Mouse (Mus musculus) forebrain, embryonic 12.5 days (tissue): ENCODE data around the gene S100a16. TPM values are rescaled to one million over a fixed set of nuclear protein-coding genes. Genes with fewer than 3 reads are reported as not detected.

Experiments
- ATAC-seq: fragments of 200-750 bp; cut with Nextera tagmentation; 2 replicates; pipeline ENCODE4 v1.8.0; 2017; ENCODE audit warnings: moderate TSS enrichment; ENCODE audit not compliant: low FRiP score
- H3K27ac ChIP-seq: fragments of 300-500 bp; sonication (generic); 2 replicates; pipeline ENCODE4 v1.5.1; 2016; ENCODE audit warnings: mild to moderate bottlenecking
- H3K27me3 ChIP-seq: fragments of 300-500 bp; sonication (generic); 2 replicates; pipeline ENCODE4 v1.6.1; 2016; ENCODE audit warnings: mild to moderate bottlenecking
- H3K36me3 ChIP-seq: fragments of 300-500 bp; sonication (generic); replicated peaks from 2 replicates; pipeline ENCODE4 v1.6.1; 2016; ENCODE audit warnings: mild to moderate bottlenecking
- H3K4me1 ChIP-seq: fragments of 300-500 bp; sonication (generic); 2 replicates; pipeline ENCODE4 v1.6.1; 2016
- H3K4me2 ChIP-seq: fragments of 300-500 bp; sonication (generic); 2 replicates; pipeline ENCODE4 v1.6.1; 2016; ENCODE audit warnings: mild to moderate bottlenecking, moderate library complexity
- H3K4me3 ChIP-seq: fragments of 300-500 bp; sonication (generic); replicated peaks from 2 replicates; pipeline ENCODE4 v1.5.1; 2016; ENCODE audit warnings: mild to moderate bottlenecking
- H3K9ac ChIP-seq: fragments of 300-500 bp; sonication (generic); 2 replicates; pipeline ENCODE4 v1.6.1; 2016; ENCODE audit warnings: mild to moderate bottlenecking
- H3K9me3 ChIP-seq: fragments of 300-500 bp; sonication (generic); 2 replicates; pipeline ENCODE4 v1.6.1; 2016
- WGBS: fragments of 180-500 bp; shearing (Covaris S2); methylation state at CpG from one replicate; pipeline ENCODE4 v1.1.7; 2016; 5-methylcytosine and 5-hydroxymethylcytosine counted together
- polyA plus RNA-seq: library from polyadenylated mRNA; unstranded; fragments of >200 nt; fragmentation: Nextera tagmentation; extraction: Ambion mirVana; gene quantifications from 2 replicates; pipeline ENCODE4 v1.2.1, GENCODE M21; 2016

The S100a16 gene
- 26.8 and 27.3 TPM in 2 replicates for polyA plus RNA-seq

DNA sequence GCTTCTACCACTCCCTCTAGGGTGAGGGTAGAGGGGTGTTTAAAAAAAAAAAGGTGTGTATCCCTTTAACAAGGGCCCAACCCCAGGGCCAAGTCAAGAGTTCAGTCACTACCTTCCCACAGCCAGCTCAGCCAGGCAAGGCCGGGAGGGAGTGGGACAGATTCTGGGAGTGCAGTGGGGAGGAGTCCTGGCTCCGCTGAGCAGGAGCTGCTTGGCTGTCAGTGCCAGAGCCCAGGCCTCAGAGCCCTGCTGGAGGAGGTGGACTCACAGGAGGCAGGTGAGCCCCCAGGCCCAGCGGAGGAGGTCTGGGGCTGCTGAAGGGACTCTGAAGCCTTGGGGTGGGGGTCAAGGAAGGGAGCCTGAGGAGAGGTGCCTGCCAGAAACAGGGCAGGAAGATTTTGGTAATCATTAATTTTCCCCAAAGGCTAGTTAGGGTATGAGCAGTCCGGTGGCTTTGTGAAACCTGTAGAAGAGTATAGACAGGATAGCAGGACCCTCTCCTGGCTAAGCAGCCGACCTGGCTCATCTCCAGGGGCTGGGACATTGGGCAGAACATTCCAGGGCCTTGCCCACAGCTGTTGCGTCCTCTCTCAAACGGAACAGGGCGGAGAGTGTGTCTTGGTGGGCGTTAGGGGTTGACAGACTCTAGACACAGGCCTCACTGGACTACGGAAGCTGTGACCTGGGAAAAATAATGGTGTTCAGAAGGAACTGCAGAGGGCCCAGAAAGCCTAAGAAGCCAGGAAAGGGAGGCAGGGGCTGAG, at the start of gene S100a16:
Gene S100a16 (plus strand): TSS at position 114 of the 764 bp plus-strand sequence.
- no peak within 1 kb of the TSS for H3K27ac ChIP-seq
- no peak within 1 kb of the TSS for H3K9ac ChIP-seq
- H3K27me3 ChIP-seq = 0 out of 2 replicates have a peak, but pooled peaks cover 7% of the 10 kb centered on the region
- 45% methylated on average over 10 of the region's 10 CpGs for WGBS
- no peaks in the 10 kb centered on the region for H3K36me3 ChIP-seq
- no peaks in the 10 kb centered on the region for H3K9me3 ChIP-seq
- peaks cover 14% of the 10 kb centered on the region for H3K4me1 ChIP-seq
- ATAC-seq = no peak
- H3K4me3 ChIP-seq = no peak within 1 kb of the TSS
- no peak within 1 kb of the TSS for H3K4me2 ChIP-seq

DNA sequence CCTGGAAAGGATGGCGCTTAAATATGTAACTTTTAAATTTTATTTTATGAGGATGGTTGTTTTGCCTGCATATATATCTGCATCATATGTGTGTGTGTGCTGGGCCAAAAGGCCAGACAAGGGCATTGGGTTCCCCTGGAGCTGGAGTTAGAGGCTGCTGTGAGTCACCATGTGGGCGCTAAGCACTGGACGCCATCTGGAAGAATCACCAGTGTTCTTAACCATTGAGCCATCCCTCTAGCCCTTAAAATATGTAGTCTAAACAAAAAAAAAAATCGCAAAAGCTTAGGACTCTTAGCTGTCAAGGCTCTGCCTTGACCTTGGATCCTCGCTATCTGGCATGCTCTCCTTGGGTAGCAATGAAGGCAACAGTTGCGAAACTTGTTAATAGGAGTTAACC, 48.5 kb upstream of the S100a16 start:
- WGBS = 94% methylated on average over 6 of the region's 6 CpGs
- H3K4me1 ChIP-seq = peaks cover 9% of the 10 kb centered on the region
- H3K9me3 ChIP-seq = no peaks in the 10 kb centered on the region
- no peak overlapping the region for H3K4me2 ChIP-seq
- no peak overlapping the region for H3K4me3 ChIP-seq
- no peak overlapping the region for H3K9ac ChIP-seq
- no peak for ATAC-seq
- H3K27ac ChIP-seq = no peak overlapping the region
- no peaks in the 10 kb centered on the region for H3K27me3 ChIP-seq
- H3K36me3 ChIP-seq = peaks cover 53% of the 10 kb centered on the region

DNA sequence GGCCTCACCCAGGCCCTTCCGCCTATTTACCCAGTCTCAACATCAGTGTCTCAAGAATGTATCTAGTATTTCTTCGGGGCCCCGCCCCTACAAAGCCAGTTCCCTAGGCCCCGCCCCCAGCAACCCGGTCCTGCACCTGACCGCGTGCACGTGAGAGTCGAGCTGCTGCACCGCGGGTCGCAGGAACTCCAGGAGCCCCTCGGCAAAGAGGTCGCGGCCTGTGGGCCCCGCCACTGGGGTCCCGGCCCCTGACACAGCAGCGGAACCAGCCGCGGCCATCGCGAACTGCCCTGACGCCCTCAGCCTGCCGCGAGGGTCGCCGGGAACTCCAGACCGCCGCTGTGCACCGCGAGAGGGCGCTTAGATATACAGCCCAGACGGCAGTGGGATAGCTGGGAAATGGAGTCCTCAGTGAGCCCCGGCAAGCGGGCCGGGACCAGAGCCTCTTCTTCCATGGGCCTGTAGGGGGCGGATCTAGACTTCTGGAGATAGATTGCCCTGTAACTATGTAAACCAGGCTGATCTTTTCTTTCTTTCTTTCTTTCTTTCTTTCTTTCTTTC, 46.3 kb upstream of the S100a16 start, which contains the start of gene Snapin:
Gene Snapin (minus strand): TSS at position 338 of the 561 bp plus-strand sequence.
- Histone ChIP-seq H3K4me1 (peaks cover 9% of the 10 kb centered on the region), H3K36me3 (peaks cover 42% of the 10 kb centered on the region), H3K9ac (peak within 1 kb of the TSS; percentile 72), H3K9me3 (no peaks in the 10 kb centered on the region), H3K4me3 (peak within 1 kb of the TSS; percentile 66), H3K4me2 (peak within 1 kb of the TSS; percentile 63), H3K27me3 (no peaks in the 10 kb centered on the region), H3K27ac (peak within 1 kb of the TSS; percentile 38; the same call in 1 of the 2 replicates)
- under 1% methylated on average over 37 of the region's 37 CpGs for WGBS
- peak; percentile 98 for ATAC-seq

DNA sequence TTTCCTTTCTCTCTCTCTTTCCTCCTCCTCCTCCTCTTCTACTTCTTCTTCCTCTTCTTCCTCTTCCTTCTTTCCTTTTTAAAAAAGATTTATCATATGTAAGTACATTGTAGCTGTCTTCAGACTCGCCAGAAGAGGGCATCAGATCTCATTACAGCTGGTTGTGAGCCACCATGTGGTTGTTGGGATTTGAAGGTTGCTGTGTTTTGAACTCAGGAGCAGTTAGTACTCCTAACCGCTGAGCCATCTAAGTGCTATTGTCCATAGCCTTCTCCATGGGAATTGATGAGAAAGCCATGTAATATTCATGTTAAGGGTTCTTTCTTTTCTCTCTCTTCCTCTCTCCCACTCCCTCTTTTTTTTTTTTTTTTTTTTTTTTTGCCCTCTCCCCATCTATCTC, 45.7 kb upstream of the S100a16 start:
- 0 out of 2 replicates have a peak, but pooled peaks have one; percentile 13 for ATAC-seq
- no peaks in the 10 kb centered on the region for H3K27me3 ChIP-seq
- H3K4me1 ChIP-seq = peaks cover 9% of the 10 kb centered on the region
- no peak overlapping the region for H3K27ac ChIP-seq
- 43% methylated on average over 2 of the region's 2 CpGs for WGBS
- H3K9me3 ChIP-seq = no peaks in the 10 kb centered on the region
- no peak overlapping the region for H3K9ac ChIP-seq
- no peak overlapping the region for H3K4me3 ChIP-seq
- H3K4me2 ChIP-seq = no peak overlapping the region
- peaks cover 42% of the 10 kb centered on the region for H3K36me3 ChIP-seq

DNA sequence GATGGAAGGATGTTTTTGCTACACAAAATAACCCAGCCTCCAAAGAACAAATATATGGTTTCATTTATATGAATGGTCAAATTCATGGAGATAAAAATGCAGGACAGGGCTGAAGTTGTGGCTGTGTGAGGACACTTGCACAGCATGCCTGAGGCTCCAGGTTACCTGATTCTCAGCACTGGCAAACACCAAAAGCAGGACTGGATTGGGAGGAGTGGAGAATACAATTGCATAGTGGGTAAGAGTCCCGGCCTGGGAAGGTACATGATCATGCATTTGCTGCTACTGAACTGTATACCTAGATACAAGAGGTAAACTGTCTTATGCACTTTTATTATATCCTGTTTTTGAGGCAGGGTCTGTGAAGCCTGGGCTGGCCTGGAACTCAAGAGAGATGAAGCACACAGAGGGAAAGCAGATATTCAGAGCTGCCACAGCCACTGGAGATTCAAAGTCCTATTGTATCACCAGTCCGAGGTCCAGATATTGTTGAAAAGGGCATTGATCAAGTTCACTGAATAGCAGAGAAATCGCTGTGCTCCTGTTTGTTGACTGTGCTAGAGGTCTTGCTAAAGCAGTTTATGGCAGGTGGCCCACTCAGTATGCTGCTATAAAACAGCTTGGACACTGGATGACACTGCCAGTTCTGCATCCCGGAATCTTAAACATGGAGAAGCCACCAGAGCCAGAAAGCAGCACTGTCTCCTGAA, 43.1 kb upstream of the S100a16 start:
- Histone ChIP-seq H3K27me3 (no peaks in the 10 kb centered on the region), H3K36me3 (peaks cover 43% of the 10 kb centered on the region), H3K9ac (no peak overlapping the region), H3K27ac (no peak overlapping the region), H3K4me3 (no peak overlapping the region), H3K4me2 (no peak overlapping the region), H3K4me1 (peaks cover 9% of the 10 kb centered on the region), H3K9me3 (no peaks in the 10 kb centered on the region)
- ATAC-seq = no peak
- 62% methylated on average over 4 of the region's 4 CpGs for WGBS

DNA sequence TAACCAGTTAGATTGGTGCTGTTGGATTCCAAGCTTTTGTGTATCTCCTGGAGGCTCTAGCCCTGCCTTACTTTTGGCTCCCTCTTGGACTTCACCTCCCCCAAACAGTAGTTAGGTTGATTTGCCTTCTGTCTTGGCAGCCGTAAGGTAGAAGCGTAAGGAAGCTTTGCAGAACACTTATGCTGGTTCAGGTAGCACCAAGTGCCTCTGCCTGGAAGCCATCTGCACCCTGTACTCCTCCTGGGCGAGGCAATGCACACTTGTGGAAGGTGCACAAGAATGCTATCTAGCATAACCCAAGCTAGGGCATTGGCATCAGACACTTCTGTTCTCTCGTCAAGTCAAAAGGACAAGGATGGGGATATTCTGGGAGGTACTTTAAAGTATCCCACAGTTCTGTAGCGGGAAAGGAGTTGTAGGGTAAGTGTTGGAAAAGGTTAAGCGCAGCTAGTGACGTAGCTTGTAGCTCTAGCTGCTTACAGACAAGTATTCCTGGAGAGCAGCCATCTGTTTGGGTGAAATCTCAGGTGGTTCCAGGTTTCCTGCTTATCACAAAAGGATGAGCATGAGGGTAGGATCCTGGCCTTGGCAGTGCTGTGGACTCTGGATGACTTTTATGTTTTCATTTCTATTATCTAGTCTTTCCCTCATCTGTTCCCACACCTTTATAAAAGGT, 41.1 kb upstream of the S100a16 start:
- Histone ChIP-seq H3K9ac (no peak overlapping the region), H3K36me3 (peaks cover 58% of the 10 kb centered on the region), H3K4me3 (no peak overlapping the region), H3K9me3 (no peaks in the 10 kb centered on the region), H3K27ac (no peak overlapping the region), H3K27me3 (no peaks in the 10 kb centered on the region), H3K4me2 (no peak overlapping the region), H3K4me1 (no peaks in the 10 kb centered on the region)
- WGBS = 94% methylated on average over 7 of the region's 7 CpGs
- ATAC-seq = no peak

DNA sequence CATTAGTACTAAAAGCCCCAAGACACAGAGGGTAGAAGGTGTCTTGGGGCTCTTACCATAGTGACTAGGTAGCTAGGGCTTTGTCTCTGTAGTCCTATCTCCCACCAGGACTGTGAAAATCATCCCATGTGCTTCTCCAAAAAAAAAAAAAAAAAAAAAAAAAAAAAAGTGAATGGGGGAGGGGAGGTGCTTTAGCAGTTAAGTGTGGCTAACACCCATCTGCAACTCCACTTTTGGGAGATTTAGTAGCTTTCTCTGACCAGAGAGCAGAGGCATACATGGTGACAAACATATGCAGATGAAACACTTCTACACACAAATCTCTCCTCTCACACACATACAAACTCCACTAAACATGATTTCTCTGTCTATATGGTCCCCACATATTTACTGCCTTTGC, 39.5 kb upstream of the S100a16 start:
- H3K36me3 ChIP-seq = peaks cover 74% of the 10 kb centered on the region
- no peaks in the 10 kb centered on the region for H3K4me1 ChIP-seq
- no peaks in the 10 kb centered on the region for H3K27me3 ChIP-seq
- no peak overlapping the region for H3K4me2 ChIP-seq
- no peak overlapping the region for H3K4me3 ChIP-seq
- no peak overlapping the region for H3K27ac ChIP-seq
- no peaks in the 10 kb centered on the region for H3K9me3 ChIP-seq
- no peak overlapping the region for H3K9ac ChIP-seq
- no peak for ATAC-seq

DNA sequence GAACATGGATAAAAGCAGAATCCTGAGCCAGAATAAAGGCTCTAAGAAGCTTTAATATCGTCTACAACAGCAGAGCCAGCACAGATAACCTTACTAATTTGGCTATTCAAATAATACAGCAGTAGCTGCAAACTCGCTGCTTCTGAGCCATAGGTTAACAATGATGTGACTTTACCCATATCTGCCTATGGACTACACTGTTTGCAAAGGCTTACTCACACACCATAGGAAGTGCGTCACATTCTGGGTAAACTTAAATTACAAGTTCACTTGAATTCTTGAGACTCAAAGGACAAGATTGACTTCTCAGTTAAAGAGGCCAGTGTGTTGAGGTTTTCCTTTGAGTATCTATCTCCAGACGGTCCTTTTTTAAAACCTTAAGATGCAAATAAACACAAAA, 33.6 kb upstream of the S100a16 start:
- ATAC-seq = no peak
- peaks cover 14% of the 10 kb centered on the region for H3K4me1 ChIP-seq
- H3K9ac ChIP-seq = no peak overlapping the region
- no peak overlapping the region for H3K27ac ChIP-seq
- WGBS = 75% methylated on average over 4 of the region's 4 CpGs
- no peaks in the 10 kb centered on the region for H3K9me3 ChIP-seq
- H3K27me3 ChIP-seq = no peaks in the 10 kb centered on the region
- H3K4me2 ChIP-seq = no peak overlapping the region
- H3K4me3 ChIP-seq = no peak overlapping the region
- peaks cover 88% of the 10 kb centered on the region for H3K36me3 ChIP-seq

DNA sequence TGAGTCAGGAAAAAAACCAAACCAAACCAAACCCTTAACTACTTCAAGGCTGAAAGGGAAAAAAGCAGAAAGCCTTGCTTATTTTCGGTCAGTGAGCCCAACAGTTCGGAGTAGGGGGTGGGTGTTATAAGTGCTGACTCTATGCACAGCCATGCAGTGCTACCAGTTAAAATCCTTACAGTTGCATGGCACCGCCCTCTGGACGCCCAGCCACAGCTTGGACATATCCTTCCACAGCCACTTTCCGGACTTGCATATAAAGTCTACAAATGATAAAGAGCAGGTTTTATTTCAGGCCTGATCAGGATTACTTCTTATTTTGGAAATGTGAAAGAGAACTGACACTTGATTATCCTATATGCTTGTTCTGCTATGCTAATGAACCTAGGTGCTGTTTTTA, 31.8 kb upstream of the S100a16 start:
- Histone ChIP-seq H3K9ac (no peak overlapping the region), H3K4me3 (no peak overlapping the region), H3K27ac (no peak overlapping the region), H3K4me2 (no peak overlapping the region), H3K27me3 (no peaks in the 10 kb centered on the region), H3K36me3 (peaks cover 71% of the 10 kb centered on the region), H3K4me1 (peaks cover 14% of the 10 kb centered on the region), H3K9me3 (no peaks in the 10 kb centered on the region)
- 92% methylated on average over 5 of the region's 5 CpGs for WGBS
- ATAC-seq = no peak

DNA sequence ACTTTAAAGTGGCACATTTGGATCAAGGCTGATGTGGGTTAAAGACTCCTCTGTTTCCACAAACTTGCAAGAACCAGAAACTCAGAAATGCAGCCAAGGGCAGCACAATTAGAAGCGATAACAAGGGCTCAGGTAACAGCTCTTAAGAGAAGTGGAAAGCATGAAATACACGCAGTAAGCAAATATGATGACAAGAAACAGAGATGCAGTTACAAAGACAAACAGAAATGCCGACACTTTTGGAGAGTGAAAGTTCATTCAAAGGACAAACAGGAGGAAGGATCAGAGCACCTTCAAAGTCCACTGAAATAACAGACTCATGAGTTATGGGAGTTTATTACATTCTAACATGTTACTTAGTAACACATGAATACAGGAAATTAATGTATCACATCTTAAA, 30.7 kb upstream of the S100a16 start:
- ATAC-seq = no peak
- Histone ChIP-seq H3K27ac (no peak overlapping the region), H3K9ac (no peak overlapping the region), H3K36me3 (peaks cover 63% of the 10 kb centered on the region), H3K9me3 (no peaks in the 10 kb centered on the region), H3K27me3 (no peaks in the 10 kb centered on the region), H3K4me3 (no peak overlapping the region), H3K4me2 (no peak overlapping the region), H3K4me1 (peaks cover 14% of the 10 kb centered on the region)
- 98% methylated on average over 3 of the region's 3 CpGs for WGBS

DNA sequence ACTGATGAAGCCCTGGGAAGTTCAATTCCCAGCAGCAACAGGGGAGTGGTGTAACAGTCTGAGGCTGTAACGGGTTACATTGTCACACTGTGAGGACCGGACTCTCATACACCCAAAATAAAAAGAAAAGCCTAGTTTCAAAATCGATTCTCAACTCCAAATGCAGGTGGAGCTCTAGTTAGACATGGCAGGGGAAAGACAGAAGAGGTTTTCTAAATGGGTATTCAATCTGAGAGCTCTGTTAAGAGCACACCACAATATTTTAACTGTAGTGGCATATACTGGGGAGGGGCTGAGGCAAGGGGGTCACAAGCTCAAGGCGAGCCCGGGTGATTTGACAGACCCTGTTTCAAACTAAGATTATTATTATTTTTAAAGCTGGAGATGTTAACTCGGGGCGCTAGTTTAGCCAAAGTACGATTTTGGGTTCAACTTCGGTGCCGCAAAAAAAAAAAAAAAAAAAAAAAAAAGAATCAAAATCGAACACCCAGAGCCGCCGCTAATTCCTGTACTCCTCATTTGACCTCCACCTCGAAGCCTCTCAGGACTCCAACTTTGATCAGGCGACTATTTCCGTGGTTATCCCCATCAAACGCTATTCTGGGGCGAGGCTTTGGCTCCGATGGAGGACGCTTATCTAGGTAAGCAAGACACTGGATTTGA, 28.6 kb upstream of the S100a16 start:
- Histone ChIP-seq H3K36me3 (peaks cover 43% of the 10 kb centered on the region), H3K27me3 (peaks cover 18% of the 10 kb centered on the region), H3K9me3 (no peaks in the 10 kb centered on the region), H3K9ac (peak overlapping the region; percentile 97), H3K27ac (peak overlapping the region; percentile 93), H3K4me3 (peak overlapping the region; percentile 91), H3K4me1 (peaks cover 14% of the 10 kb centered on the region), H3K4me2 (peak overlapping the region; percentile 83)
- WGBS = 5% methylated on average over 20 of the region's 20 CpGs
- ATAC-seq = no peak
